Mouse (Mus musculus) stomach, embryonic 15.5 days (tissue): ENCODE data around the gene Mgat5. TPM values are rescaled to one million over a fixed set of nuclear protein-coding genes. Genes with fewer than 3 reads are reported as not detected.

Source experiments
- ATAC-seq: fragments of 200-750 bp; cut with Nextera tagmentation; 2 replicates; pipeline ENCODE4 v1.8.0; 2017; ENCODE audit warnings: low read depth, moderate number of reproducible peaks, moderate TSS enrichment; ENCODE audit not compliant: insufficient read depth, low FRiP score
- H3K27ac ChIP-seq: fragments of 300-500 bp; sonication (generic); 2 replicates; pipeline ENCODE4 v1.5.1; 2015; ENCODE audit warnings: mild to moderate bottlenecking, inconsistent platforms
- H3K27me3 ChIP-seq: fragments of 300-500 bp; sonication (generic); replicated peaks from 2 replicates; pipeline ENCODE4 v1.6.1; 2015; ENCODE audit warnings: inconsistent platforms
- H3K36me3 ChIP-seq: fragments of 300-500 bp; sonication (generic); 2 replicates; pipeline ENCODE4 v1.6.1; 2015; ENCODE audit warnings: inconsistent platforms
- H3K4me1 ChIP-seq: fragments of 300-500 bp; sonication (generic); 2 replicates; pipeline ENCODE4 v1.6.1; 2015; ENCODE audit warnings: inconsistent platforms
- H3K4me2 ChIP-seq: fragments of 300-500 bp; sonication (generic); 2 replicates; pipeline ENCODE4 v1.6.1; 2015; ENCODE audit warnings: mild to moderate bottlenecking, inconsistent platforms
- H3K4me3 ChIP-seq: fragments of 300-500 bp; sonication (generic); replicated peaks from 2 replicates; pipeline ENCODE4 v1.5.1; 2015; ENCODE audit warnings: inconsistent platforms
- H3K9ac ChIP-seq: fragments of 300-500 bp; sonication (generic); 2 replicates; pipeline ENCODE4 v1.6.1; 2015; ENCODE audit warnings: inconsistent platforms
- H3K9me3 ChIP-seq: fragments of 300-500 bp; sonication (generic); 2 replicates; pipeline ENCODE4 v1.6.1; 2016; ENCODE audit warnings: inconsistent platforms
- WGBS: fragments of 180-500 bp; shearing (Covaris S2); methylation state at CpG from one replicate; pipeline ENCODE4 v1.1.7; 2015; 5-methylcytosine and 5-hydroxymethylcytosine counted together
- polyA plus RNA-seq: library from polyadenylated mRNA; unstranded; fragments of >200 nt; fragmentation: Nextera tagmentation; extraction: Ambion mirVana; gene quantifications from 2 replicates; pipeline ENCODE4 v1.2.1, GENCODE M21; 2015

Mgat5 gene
- polyA plus RNA-seq, 1 experiment from 2014 or later, result 5.4 TPM

- Histone ChIP-seq H3K4me2 (no peak overlapping the region), H3K27me3 (no peaks in the 10 kb centered on the region), H3K4me1 (peaks cover 8% of the 10 kb centered on the region; the same call in 1 of the 2 replicates), H3K36me3 (no peaks in the 10 kb centered on the region), H3K9me3 (no peaks in the 10 kb centered on the region), H3K4me3 (no peak overlapping the region), H3K9ac (no peak overlapping the region), H3K27ac (no peak overlapping the region)
- whole genome bisulfite sequencing, result 36% methylated on average over 5 of the region's 5 CpGs
- peak; percentile 31; the same call in 1 of the 2 replicates for ATAC-seq
These were observed 331.6 kb downstream of the Mgat5 start for GRCm38 (mm10) chr1:127536448-127536847.

DNA sequence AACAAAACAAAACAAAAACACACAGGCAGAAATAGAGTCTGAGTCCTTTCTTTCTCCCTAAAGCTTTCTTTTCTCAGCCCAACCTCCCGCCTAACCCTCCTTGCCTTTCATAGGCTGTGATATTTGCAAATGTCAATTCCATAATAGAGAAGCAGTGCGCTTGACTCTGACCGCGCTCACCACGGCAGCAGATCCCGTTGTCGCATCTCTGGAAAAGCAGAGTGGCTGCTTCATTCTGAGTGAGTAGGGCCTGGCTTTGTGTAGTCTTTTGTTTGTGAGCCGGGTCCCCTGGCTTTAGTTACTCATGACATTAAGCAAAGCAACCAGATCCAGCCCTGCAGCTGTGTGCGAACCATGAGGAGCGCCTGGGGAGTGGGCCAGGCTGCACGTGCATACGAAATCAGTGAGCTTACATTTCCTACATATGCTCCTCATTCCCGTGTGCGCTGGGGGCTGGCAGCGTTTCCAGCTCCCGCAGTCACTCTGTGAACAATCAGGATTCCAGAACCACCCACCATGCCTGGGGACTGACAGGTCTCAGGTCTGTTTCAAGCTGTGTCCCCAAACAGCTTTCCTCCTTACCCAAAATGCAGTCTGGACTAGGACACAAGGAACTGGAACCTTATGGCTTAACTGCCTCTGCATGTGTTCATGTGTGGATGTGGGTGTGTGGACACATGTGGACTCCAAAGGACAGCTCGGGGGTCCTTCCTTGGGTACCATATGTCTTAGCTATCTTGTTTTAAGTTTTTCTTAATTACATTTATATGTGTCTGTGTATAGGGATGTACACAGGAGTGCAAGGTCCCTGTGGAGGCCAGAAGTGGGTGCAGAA, 332.6 kb downstream of the Mgat5 start:
- Histone ChIP-seq H3K9ac (no peak overlapping the region), H3K4me3 (no peak overlapping the region)
- ATAC-seq, result no peak

More for the DNA sequence above, 332.6 kb downstream of the Mgat5 start:
- Histone ChIP-seq H3K27me3 (no peaks in the 10 kb centered on the region), H3K4me2 (peak overlapping the region; percentile 35), H3K36me3 (no peaks in the 10 kb centered on the region), H3K27ac (no peak overlapping the region), H3K9me3 (no peaks in the 10 kb centered on the region), H3K4me1 (peaks cover 8% of the 10 kb centered on the region; the same call in 1 of the 2 replicates)
- WGBS, result 24% methylated on average over 17 of the region's 17 CpGs
